Mouse (Mus musculus): ENCODE results near the gene Galntl6. TPM values are rescaled to one million over a fixed set of nuclear protein-coding genes. Genes with fewer than 3 reads are reported as not detected.

Galntl6 gene
- polyA plus RNA-seq, 1 experiment from 2014 or later: 0.91 TPM

GRCm38 (mm10) chr8:58395879-58396278 is 516.6 kb downstream of the Galntl6 start:
- Histone ChIP-seq H3K4me2 (ENCODE audit: low read length) (no peak overlapping the region), H3K4me3 (replicated peaks; ENCODE audit: low read depth, low read length) (no peak overlapping the region), H3K9ac (ENCODE audit: low read depth, low read length) (no peak overlapping the region), H3K27me3 (ENCODE audit: insufficient read depth, low read length) (no peaks in the 10 kb centered on the region), H3K27ac (no peak overlapping the region), H3K36me3 (ENCODE audit: insufficient read depth, low read length) (no peaks in the 10 kb centered on the region), H3K4me1 (replicated peaks; ENCODE audit: insufficient read depth, low read length) (no peaks in the 10 kb centered on the region), H3K9me3 (replicated peaks; ENCODE audit: low read length) (no peaks in the 10 kb centered on the region)
- TF ChIP-seq CTCF (IDR thresholded peaks at IDR 0.05; ENCODE audit: low read depth): no peak
- ATAC-seq (replicated peaks; ENCODE audit: low FRiP score, low read depth) (no peak), DNase-seq (ENCODE audit: low spot score) (no peak)
- WGBS: 67% methylated on average over 1 of the region's 1 CpGs

DNA sequence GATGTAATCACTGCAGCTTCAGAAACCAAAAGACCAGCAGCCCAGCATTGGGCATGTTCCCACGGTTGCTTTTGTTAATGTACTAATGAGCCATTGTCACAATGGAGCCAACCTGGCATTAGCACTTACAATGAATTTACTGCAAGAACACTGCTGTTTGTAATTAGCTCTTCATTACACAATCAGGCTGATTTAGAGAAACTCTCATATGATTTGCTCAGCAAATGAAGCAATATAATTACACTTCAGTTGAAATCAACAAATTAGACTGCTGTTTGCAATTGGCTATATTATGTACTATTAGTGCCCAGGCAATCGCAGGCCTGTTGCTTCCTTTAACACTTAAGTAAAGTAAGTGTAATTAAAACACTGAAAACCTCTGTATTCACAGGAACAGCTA is 540.1 kb downstream of the Galntl6 start:
- WGBS: 73% methylated on average over 2 of the region's 2 CpGs
- no peak for ATAC-seq (replicated peaks; ENCODE audit: low FRiP score, low read depth)

DNA sequence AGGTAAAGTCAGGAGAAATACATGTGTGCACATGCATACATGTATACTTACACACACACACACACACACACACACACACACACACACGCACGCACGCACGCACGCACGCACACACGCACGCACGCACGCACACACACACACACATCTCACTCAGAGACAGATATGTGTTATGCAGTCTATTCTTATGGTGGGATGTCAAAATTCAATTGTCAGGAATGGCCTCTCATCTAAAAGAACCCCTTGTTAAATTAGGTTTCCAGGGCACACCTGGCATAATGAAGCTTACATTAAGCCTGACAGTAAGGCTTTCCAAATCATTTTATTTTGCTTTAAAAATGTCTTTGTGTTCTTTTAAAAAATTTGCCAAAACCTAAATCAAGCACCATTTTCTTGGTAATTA is 540.5 kb downstream of the Galntl6 start:
- WGBS: 79% methylated on average over 10 of the region's 10 CpGs
- H3K4me1 ChIP-seq (replicated peaks; ENCODE audit: insufficient read depth, low read length): no peaks in the 10 kb centered on the region
- no peak for DNase-seq (ENCODE audit: low spot score)
- no peak overlapping the region for H3K27ac ChIP-seq
- no peak for TF ChIP-seq CTCF (IDR thresholded peaks at IDR 0.05; ENCODE audit: low read depth)
- no peaks in the 10 kb centered on the region for H3K36me3 ChIP-seq (ENCODE audit: insufficient read depth, low read length)
- H3K27me3 ChIP-seq (ENCODE audit: insufficient read depth, low read length): no peaks in the 10 kb centered on the region
- no peak overlapping the region for H3K4me2 ChIP-seq (ENCODE audit: low read length)
- H3K9me3 ChIP-seq (replicated peaks; ENCODE audit: low read length): no peaks in the 10 kb centered on the region
- H3K9ac ChIP-seq (ENCODE audit: low read depth, low read length): no peak overlapping the region
- H3K4me3 ChIP-seq (replicated peaks; ENCODE audit: low read depth, low read length): no peak overlapping the region
- no peak for ATAC-seq (replicated peaks; ENCODE audit: low FRiP score, low read depth)

More for the DNA sequence above, 540.1 kb downstream of the Galntl6 start:
- H3K27ac ChIP-seq: no peak overlapping the region
- no peaks in the 10 kb centered on the region for H3K27me3 ChIP-seq (ENCODE audit: insufficient read depth, low read length)
- DNase-seq (ENCODE audit: low spot score): no peak
- no peak for TF ChIP-seq CTCF (IDR thresholded peaks at IDR 0.05; ENCODE audit: low read depth)
- no peaks in the 10 kb centered on the region for H3K4me1 ChIP-seq (replicated peaks; ENCODE audit: insufficient read depth, low read length)
- no peak overlapping the region for H3K4me3 ChIP-seq (replicated peaks; ENCODE audit: low read depth, low read length)
- no peak overlapping the region for H3K4me2 ChIP-seq (ENCODE audit: low read length)
- no peaks in the 10 kb centered on the region for H3K36me3 ChIP-seq (ENCODE audit: insufficient read depth, low read length)
- no peak overlapping the region for H3K9ac ChIP-seq (ENCODE audit: low read depth, low read length)
- H3K9me3 ChIP-seq (replicated peaks; ENCODE audit: low read length): no peaks in the 10 kb centered on the region

GRCm38 (mm10) chr8:58331151-58331550 is 581.3 kb downstream of the Galntl6 start:
- no peak overlapping the region for H3K4me3 ChIP-seq (replicated peaks; ENCODE audit: low read depth, low read length)
- no peak for TF ChIP-seq CTCF (IDR thresholded peaks at IDR 0.05; ENCODE audit: low read depth)
- no peaks in the 10 kb centered on the region for H3K9me3 ChIP-seq (replicated peaks; ENCODE audit: low read length)
- H3K4me1 ChIP-seq (replicated peaks; ENCODE audit: insufficient read depth, low read length): no peaks in the 10 kb centered on the region
- DNase-seq (ENCODE audit: low spot score): no peak
- no peak overlapping the region for H3K4me2 ChIP-seq (ENCODE audit: low read length)
- no peak for ATAC-seq (replicated peaks; ENCODE audit: low FRiP score, low read depth)
- H3K9ac ChIP-seq (ENCODE audit: low read depth, low read length): no peak overlapping the region
- WGBS: 74% methylated on average over 1 of the region's 1 CpGs
- no peaks in the 10 kb centered on the region for H3K36me3 ChIP-seq (ENCODE audit: insufficient read depth, low read length)
- H3K27me3 ChIP-seq (ENCODE audit: insufficient read depth, low read length): no peaks in the 10 kb centered on the region
- no peak overlapping the region for H3K27ac ChIP-seq

- no peaks in the 10 kb centered on the region for H3K9me3 ChIP-seq (replicated peaks; ENCODE audit: low read length)
- no peaks in the 10 kb centered on the region for H3K27me3 ChIP-seq (ENCODE audit: insufficient read depth, low read length)
- no peak overlapping the region for H3K4me2 ChIP-seq (ENCODE audit: low read length)
- H3K27ac ChIP-seq: no peak overlapping the region
- no peak overlapping the region for H3K4me3 ChIP-seq (replicated peaks; ENCODE audit: low read depth, low read length)
- no peak for ATAC-seq (replicated peaks; ENCODE audit: low FRiP score, low read depth)
- no peak for TF ChIP-seq CTCF (IDR thresholded peaks at IDR 0.05; ENCODE audit: low read depth)
- no peaks in the 10 kb centered on the region for H3K36me3 ChIP-seq (ENCODE audit: insufficient read depth, low read length)
- H3K9ac ChIP-seq (ENCODE audit: low read depth, low read length): no peak overlapping the region
- WGBS: 85% methylated on average over 2 of the region's 2 CpGs
- no peaks in the 10 kb centered on the region for H3K4me1 ChIP-seq (replicated peaks; ENCODE audit: insufficient read depth, low read length)
- DNase-seq (ENCODE audit: low spot score): no peak
Measured at GRCm38 (mm10) chr8:58313482-58313881, 599.0 kb downstream of the Galntl6 start.

- no peak for TF ChIP-seq CTCF (IDR thresholded peaks at IDR 0.05; ENCODE audit: low read depth)
- no peaks in the 10 kb centered on the region for H3K4me1 ChIP-seq (replicated peaks; ENCODE audit: insufficient read depth, low read length)
- H3K36me3 ChIP-seq (ENCODE audit: insufficient read depth, low read length): no peaks in the 10 kb centered on the region
- H3K9me3 ChIP-seq (replicated peaks; ENCODE audit: low read length): no peaks in the 10 kb centered on the region
- WGBS: 78% methylated on average over 4 of the region's 4 CpGs
- H3K27ac ChIP-seq: no peak overlapping the region
- no peak overlapping the region for H3K4me3 ChIP-seq (replicated peaks; ENCODE audit: low read depth, low read length)
- ATAC-seq (replicated peaks; ENCODE audit: low FRiP score, low read depth) (no peak), DNase-seq (ENCODE audit: low spot score) (no peak)
- no peak overlapping the region for H3K4me2 ChIP-seq (ENCODE audit: low read length)
- no peaks in the 10 kb centered on the region for H3K27me3 ChIP-seq (ENCODE audit: insufficient read depth, low read length)
- H3K9ac ChIP-seq (ENCODE audit: low read depth, low read length): no peak overlapping the region
Measured at GRCm38 (mm10) chr8:58291487-58291886, 621.0 kb downstream of the Galntl6 start.

DNA sequence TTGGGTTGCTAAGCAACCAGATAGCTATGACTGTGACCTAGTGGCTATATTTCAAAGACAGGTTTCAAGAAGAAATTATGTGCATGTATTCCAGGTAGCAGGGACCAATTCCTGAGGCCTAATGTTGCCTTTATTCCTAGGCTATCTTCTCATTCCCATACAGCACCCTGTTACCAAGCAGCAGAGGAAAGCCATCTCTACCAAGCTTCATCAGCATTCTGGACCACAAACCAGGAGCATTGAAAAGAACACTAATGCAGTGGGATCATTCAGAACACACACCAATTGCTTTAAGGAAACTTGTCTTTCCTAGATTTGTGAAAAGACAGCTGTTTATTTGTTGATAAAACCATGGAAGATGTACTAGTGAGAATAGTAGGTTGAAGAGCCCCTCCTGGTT is 622.4 kb downstream of the Galntl6 start:
- ATAC-seq (replicated peaks; ENCODE audit: low FRiP score, low read depth) (no peak), DNase-seq (ENCODE audit: low spot score) (no peak)
- H3K9me3 ChIP-seq (replicated peaks; ENCODE audit: low read length): no peaks in the 10 kb centered on the region
- H3K4me2 ChIP-seq (ENCODE audit: low read length): no peak overlapping the region
- H3K36me3 ChIP-seq (ENCODE audit: insufficient read depth, low read length): no peaks in the 10 kb centered on the region
- no peak for TF ChIP-seq CTCF (IDR thresholded peaks at IDR 0.05; ENCODE audit: low read depth)
- no peak overlapping the region for H3K4me3 ChIP-seq (replicated peaks; ENCODE audit: low read depth, low read length)
- H3K4me1 ChIP-seq (replicated peaks; ENCODE audit: insufficient read depth, low read length): no peaks in the 10 kb centered on the region
- no peak overlapping the region for H3K9ac ChIP-seq (ENCODE audit: low read depth, low read length)
- no peak overlapping the region for H3K27ac ChIP-seq
- H3K27me3 ChIP-seq (ENCODE audit: insufficient read depth, low read length): no peaks in the 10 kb centered on the region

Measured in kidney, postnatal 0 days (tissue).